Mouse (Mus musculus): ENCODE data around the gene Mns1. TPM values are rescaled to one million over a fixed set of nuclear protein-coding genes. Genes with fewer than 3 reads are reported as not detected.

The Mns1 gene
- polyA plus RNA-seq, 1 experiment from 2014 or later = 13.4 TPM

DNA sequence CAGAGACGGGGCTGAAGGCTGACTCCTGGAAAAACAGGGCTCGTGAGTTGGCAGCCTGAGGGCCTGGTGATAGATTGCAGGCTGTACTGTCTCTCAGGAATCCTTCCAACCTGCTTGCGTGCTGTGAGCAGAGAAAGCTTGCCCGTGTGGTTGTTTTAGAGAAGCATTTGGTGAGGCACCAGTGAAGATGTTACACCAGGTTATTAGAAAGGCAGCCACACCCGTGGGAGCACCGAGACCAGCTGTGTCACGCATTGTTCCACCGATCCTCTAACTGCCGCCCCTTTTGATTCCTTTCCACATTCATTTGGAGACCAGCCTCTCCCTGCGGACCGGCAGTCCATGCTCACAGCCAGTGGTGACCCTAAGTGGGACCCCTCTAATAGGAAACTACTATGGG, 15.5 kb upstream of the Mns1 start:
- Histone ChIP-seq H3K9me3 (replicated peaks; ENCODE audit: low read length) (no peaks in the 10 kb centered on the region), H3K4me1 (replicated peaks; ENCODE audit: insufficient read depth, low read length) (0 out of 2 replicates have a peak, but pooled peaks cover 7% of the 10 kb centered on the region), H3K27ac (no peak overlapping the region), H3K9ac (ENCODE audit: low read depth, low read length) (no peak overlapping the region), H3K4me3 (replicated peaks; ENCODE audit: low read depth, low read length) (no peak overlapping the region), H3K36me3 (ENCODE audit: insufficient read depth, low read length) (no peaks in the 10 kb centered on the region), H3K27me3 (ENCODE audit: insufficient read depth, low read length) (no peaks in the 10 kb centered on the region), H3K4me2 (ENCODE audit: low read length) (no peak overlapping the region)
- no peak for DNase-seq (ENCODE audit: low spot score)
- ATAC-seq (replicated peaks; ENCODE audit: low FRiP score, low read depth) = no peak
- no peak for TF ChIP-seq CTCF (IDR thresholded peaks at IDR 0.05; ENCODE audit: low read depth)
- WGBS = 49% methylated on average over 11 of the region's 11 CpGs

DNA sequence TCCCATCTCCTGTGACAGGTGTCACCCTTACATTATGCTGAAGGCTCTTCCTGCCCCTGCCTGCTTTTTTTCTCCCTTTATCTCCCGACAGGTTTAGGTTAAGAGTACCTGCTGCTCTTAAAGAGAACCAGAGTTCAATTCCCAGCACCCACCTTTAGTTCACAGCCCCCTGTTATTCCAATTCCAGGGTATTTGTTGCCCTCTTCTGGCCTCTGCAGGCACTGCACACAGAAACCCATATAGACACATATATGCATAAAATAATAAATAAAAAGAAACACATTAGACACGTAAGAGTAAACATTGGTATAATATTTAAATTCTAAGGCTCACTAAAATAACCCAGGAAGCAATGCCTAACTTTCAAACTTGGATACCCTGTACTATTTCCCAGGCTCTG, 15.1 kb upstream of the Mns1 start:
- no peak overlapping the region for H3K27ac ChIP-seq
- no peak overlapping the region for H3K9ac ChIP-seq (ENCODE audit: low read depth, low read length)
- H3K4me3 ChIP-seq (replicated peaks; ENCODE audit: low read depth, low read length) = no peak overlapping the region
- no peaks in the 10 kb centered on the region for H3K9me3 ChIP-seq (replicated peaks; ENCODE audit: low read length)
- no peaks in the 10 kb centered on the region for H3K36me3 ChIP-seq (ENCODE audit: insufficient read depth, low read length)
- no peaks in the 10 kb centered on the region for H3K27me3 ChIP-seq (ENCODE audit: insufficient read depth, low read length)
- TF ChIP-seq CTCF (IDR thresholded peaks at IDR 0.05; ENCODE audit: low read depth) = peak; percentile 20; the same call in 1 of the 2 replicates
- H3K4me2 ChIP-seq (ENCODE audit: low read length) = no peak overlapping the region
- ATAC-seq (replicated peaks; ENCODE audit: low FRiP score, low read depth) (no peak), DNase-seq (ENCODE audit: low spot score) (no peak)
- WGBS = 95% methylated on average over 2 of the region's 2 CpGs
- H3K4me1 ChIP-seq (replicated peaks; ENCODE audit: insufficient read depth, low read length) = 0 out of 2 replicates have a peak, but pooled peaks cover 7% of the 10 kb centered on the region

DNA sequence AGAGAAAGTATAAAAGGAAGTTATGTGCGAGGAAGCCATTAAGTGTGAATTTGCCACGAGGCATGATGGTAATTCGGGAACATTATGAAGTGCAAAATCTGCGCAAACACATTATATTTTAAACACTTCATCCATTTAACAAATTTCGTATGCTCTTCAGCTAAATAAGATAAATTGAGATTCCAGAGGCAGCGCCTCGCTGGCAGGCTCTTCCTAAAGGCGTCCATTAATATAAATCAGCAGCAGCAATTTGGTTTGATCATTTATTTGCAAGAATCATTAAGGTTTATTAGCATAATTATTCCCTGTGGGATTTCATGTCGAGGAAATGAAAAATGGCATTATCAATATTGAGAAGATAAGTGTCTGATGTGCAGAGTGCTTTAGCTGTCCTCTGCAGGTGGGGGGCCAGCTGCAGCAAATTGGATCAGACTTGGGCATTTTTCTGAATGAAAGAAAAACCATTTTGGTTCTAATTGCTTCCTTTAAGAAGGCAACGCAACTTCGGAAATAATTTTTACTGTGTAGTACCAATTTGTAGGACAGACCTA, 12.4 kb upstream of the Mns1 start:
- Histone ChIP-seq H3K9me3 (replicated peaks; ENCODE audit: low read length) (no peaks in the 10 kb centered on the region), H3K27me3 (ENCODE audit: insufficient read depth, low read length) (no peaks in the 10 kb centered on the region), H3K27ac (no peak overlapping the region), H3K4me1 (replicated peaks; ENCODE audit: insufficient read depth, low read length) (0 out of 2 replicates have a peak, but pooled peaks cover 7% of the 10 kb centered on the region), H3K9ac (ENCODE audit: low read depth, low read length) (no peak overlapping the region), H3K4me3 (replicated peaks; ENCODE audit: low read depth, low read length) (no peak overlapping the region), H3K36me3 (ENCODE audit: insufficient read depth, low read length) (no peaks in the 10 kb centered on the region), H3K4me2 (ENCODE audit: low read length) (no peak overlapping the region)
- ATAC-seq (replicated peaks; ENCODE audit: low FRiP score, low read depth) (no peak), DNase-seq (ENCODE audit: low spot score) (no peak)
- 81% methylated on average over 11 of the region's 11 CpGs for WGBS
- TF ChIP-seq CTCF (IDR thresholded peaks at IDR 0.05; ENCODE audit: low read depth) = no peak

DNA sequence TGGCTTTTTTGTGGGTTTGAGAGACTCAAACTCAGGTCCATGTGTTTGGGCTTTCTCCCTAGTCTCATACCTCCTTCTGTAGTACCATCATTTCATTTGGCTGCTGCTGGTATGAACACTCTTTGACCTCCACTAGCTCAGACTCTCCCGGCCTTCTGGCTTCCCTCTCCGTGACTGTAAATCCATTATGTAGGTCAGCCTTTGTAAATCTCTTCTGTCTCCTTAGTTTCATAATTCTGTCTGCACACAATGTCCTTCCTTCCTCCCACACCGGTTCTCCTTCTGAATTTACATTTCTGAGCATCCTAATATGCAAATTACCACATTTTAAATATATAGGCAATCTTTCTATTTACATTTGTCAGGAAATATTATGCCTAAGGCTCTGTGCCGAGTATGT, 9.9 kb upstream of the Mns1 start:
- WGBS = 52% methylated on average over 4 of the region's 4 CpGs
- Histone ChIP-seq H3K9ac (ENCODE audit: low read depth, low read length) (no peak overlapping the region), H3K4me1 (replicated peaks; ENCODE audit: insufficient read depth, low read length) (no peaks in the 10 kb centered on the region), H3K4me3 (replicated peaks; ENCODE audit: low read depth, low read length) (no peak overlapping the region), H3K27ac (no peak overlapping the region), H3K27me3 (ENCODE audit: insufficient read depth, low read length) (no peaks in the 10 kb centered on the region), H3K9me3 (replicated peaks; ENCODE audit: low read length) (no peaks in the 10 kb centered on the region), H3K4me2 (ENCODE audit: low read length) (no peak overlapping the region), H3K36me3 (ENCODE audit: insufficient read depth, low read length) (no peaks in the 10 kb centered on the region)
- no peak for DNase-seq (ENCODE audit: low spot score)
- TF ChIP-seq CTCF (IDR thresholded peaks at IDR 0.05; ENCODE audit: low read depth) = no peak
- ATAC-seq (replicated peaks; ENCODE audit: low FRiP score, low read depth) = no peak

DNA sequence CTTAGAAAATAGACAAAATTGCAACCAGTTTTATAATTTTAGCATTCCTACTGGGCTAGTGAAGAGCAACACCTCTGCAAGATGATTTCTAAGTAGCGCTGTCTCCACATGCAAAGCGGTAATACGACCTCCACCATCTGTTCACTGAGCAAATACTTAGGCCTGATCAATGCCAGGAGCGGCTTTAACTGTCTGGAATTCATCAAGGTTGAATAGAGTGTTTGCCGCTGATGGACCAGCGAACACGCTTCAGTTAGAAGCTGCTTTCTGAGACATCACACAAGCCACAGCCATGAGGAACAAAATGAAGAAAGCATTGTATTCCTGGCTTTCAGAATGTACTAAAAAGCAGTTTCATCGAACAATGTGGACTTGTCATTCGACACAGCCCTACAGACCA, 2.9 kb upstream of the Mns1 start:
- no peak overlapping the region for H3K9ac ChIP-seq (ENCODE audit: low read depth, low read length)
- WGBS = 73% methylated on average over 9 of the region's 9 CpGs
- no peaks in the 10 kb centered on the region for H3K9me3 ChIP-seq (replicated peaks; ENCODE audit: low read length)
- DNase-seq (ENCODE audit: low spot score) (no peak), ATAC-seq (replicated peaks; ENCODE audit: low FRiP score, low read depth) (no peak)
- no peak overlapping the region for H3K4me3 ChIP-seq (replicated peaks; ENCODE audit: low read depth, low read length)
- no peak overlapping the region for H3K4me2 ChIP-seq (ENCODE audit: low read length)
- peaks cover 7% of the 10 kb centered on the region for H3K4me1 ChIP-seq (replicated peaks; ENCODE audit: insufficient read depth, low read length)
- H3K27ac ChIP-seq = no peak overlapping the region
- H3K36me3 ChIP-seq (ENCODE audit: insufficient read depth, low read length) = no peaks in the 10 kb centered on the region
- H3K27me3 ChIP-seq (ENCODE audit: insufficient read depth, low read length) = no peaks in the 10 kb centered on the region
- TF ChIP-seq CTCF (IDR thresholded peaks at IDR 0.05; ENCODE audit: low read depth) = no peak

DNA sequence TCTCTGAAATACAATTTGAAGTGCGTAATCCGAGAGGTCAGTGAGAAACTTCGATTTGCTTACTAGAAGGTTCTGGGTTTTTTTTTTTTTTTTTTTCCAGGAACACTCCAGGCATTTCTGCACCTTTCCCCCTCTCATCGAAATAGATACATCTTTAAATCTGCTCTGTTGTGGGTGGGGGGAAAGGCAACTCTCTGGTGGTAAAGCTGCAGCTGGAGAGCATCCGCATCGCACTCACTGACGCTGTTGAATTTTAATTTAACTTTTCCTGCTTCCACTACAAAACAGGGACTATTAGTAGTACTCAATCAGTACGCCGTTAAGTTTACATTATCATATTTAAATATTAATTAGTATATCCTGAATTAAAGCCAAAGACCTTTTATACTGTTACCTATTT, 938 bp downstream of the Mns1 start:
- WGBS = 2% methylated on average over 9 of the region's 9 CpGs
- Histone ChIP-seq H3K4me2 (ENCODE audit: low read length) (peak overlapping the region; percentile 88), H3K9ac (ENCODE audit: low read depth, low read length) (peak overlapping the region; percentile 64), H3K36me3 (ENCODE audit: insufficient read depth, low read length) (no peaks in the 10 kb centered on the region), H3K4me3 (replicated peaks; ENCODE audit: low read depth, low read length) (peak overlapping the region; percentile 67), H3K9me3 (replicated peaks; ENCODE audit: low read length) (no peaks in the 10 kb centered on the region), H3K27me3 (ENCODE audit: insufficient read depth, low read length) (no peaks in the 10 kb centered on the region), H3K27ac (no peak overlapping the region), H3K4me1 (replicated peaks; ENCODE audit: insufficient read depth, low read length) (peaks cover 7% of the 10 kb centered on the region)
- no peak for ATAC-seq (replicated peaks; ENCODE audit: low FRiP score, low read depth)
- TF ChIP-seq CTCF (IDR thresholded peaks at IDR 0.05; ENCODE audit: low read depth) = no peak
- DNase-seq (ENCODE audit: low spot score) = no peak

DNA sequence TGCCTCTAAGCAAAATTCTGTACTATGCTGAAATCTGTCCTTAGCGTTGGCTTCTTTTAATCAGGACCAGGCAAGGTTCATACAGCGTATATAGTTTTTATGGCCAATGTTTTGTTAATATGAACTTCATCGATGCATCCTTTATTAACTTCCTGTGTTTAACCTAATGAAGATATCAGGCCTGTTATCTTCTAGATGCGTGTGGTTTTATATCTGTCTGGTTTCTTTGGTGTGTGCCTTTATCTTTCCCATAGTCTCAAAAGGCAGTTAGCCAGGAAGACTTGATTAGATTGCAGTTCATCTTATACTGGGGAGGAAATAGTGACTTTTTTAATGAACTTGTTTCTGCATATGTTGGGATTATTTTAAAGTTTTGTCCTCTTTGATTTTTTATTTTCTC, 2.5 kb downstream of the Mns1 start:
- DNase-seq (ENCODE audit: low spot score) (no peak), ATAC-seq (replicated peaks; ENCODE audit: low FRiP score, low read depth) (no peak)
- Histone ChIP-seq H3K4me1 (replicated peaks; ENCODE audit: insufficient read depth, low read length) (peaks cover 7% of the 10 kb centered on the region), H3K4me2 (ENCODE audit: low read length) (no peak overlapping the region), H3K9me3 (replicated peaks; ENCODE audit: low read length) (no peaks in the 10 kb centered on the region), H3K27me3 (ENCODE audit: insufficient read depth, low read length) (no peaks in the 10 kb centered on the region), H3K9ac (ENCODE audit: low read depth, low read length) (no peak overlapping the region), H3K4me3 (replicated peaks; ENCODE audit: low read depth, low read length) (no peak overlapping the region), H3K27ac (no peak overlapping the region), H3K36me3 (ENCODE audit: insufficient read depth, low read length) (0 out of 2 replicates have a peak, but pooled peaks cover 4% of the 10 kb centered on the region)
- TF ChIP-seq CTCF (IDR thresholded peaks at IDR 0.05; ENCODE audit: low read depth) = no peak
- WGBS = 90% methylated on average over 4 of the region's 4 CpGs

Measured in kidney, postnatal 0 days (tissue).